13 mouse cellular contexts compared by ENCODE assay signal in genomic region chr2:18916042-18916407, GRCm38 (mm10).
A peak's percentile ranks its signal among the peaks of the same experiment; 100 is the strongest.
DNase-seq lines count a peak whose midpoint lies in the region; ATAC-seq and TF ChIP-seq lines count a peak whose summit lies in the region.
"Had no signal": no experiment of that assay in that cellular context is flagged by ENCODE, and none has a peak within 500 bp of the region (broad histone marks: within the 10 kb centered on the region; RNA-seq: fewer than 3 reads in every experiment).

No protein-coding gene starts in this region.

- no peaks in the 10 kb centered on the region for H3K9me3 ChIP-seq in forebrain, embryonic 10.5 days
- no peaks in the 10 kb centered on the region for H3K9me3 ChIP-seq in forebrain, embryonic 12.5 days
- no peaks in the 10 kb centered on the region for H3K9me3 ChIP-seq in neural tube, embryonic 14.5 days (ENCODE audit: control insufficient read depth, low read length)
- H3K9me3 ChIP-seq in neural tube, embryonic 15.5 days (replicated peaks), result no peaks in the 10 kb centered on the region
- H3K9me3 ChIP-seq: limb, embryonic 15.5 days had no signal

- TF ChIP-seq CTCF in kidney, adult 2 months (conservative IDR thresholded peaks at IDR 0.05; ENCODE audit: insufficient read depth, insufficient read length, low read depth, low read length), result no peak

- no peak for DNase-seq in forebrain, embryonic 10.5 days (ENCODE audit: extremely low spot score, low spot score)
- DNase-seq in kidney, adult 2 months, result no peak
- DNase-seq in kidney, postnatal 10 days, result no peak
- no peak for DNase-seq in frontal cortex, postnatal 10 days (ENCODE audit: low spot score in 2 of 2)
- DNase-seq: cerebellum, postnatal 36 days; gastrocnemius, postnatal 36 days; lung, postnatal 36 days had no signal

- no peak overlapping the region for H3K9ac ChIP-seq in forebrain, embryonic 12.5 days
- H3K9ac ChIP-seq in neural tube, embryonic 14.5 days (replicated peaks; ENCODE audit: low read depth, low read length), result no peak overlapping the region
- H3K9ac ChIP-seq in neural tube, embryonic 15.5 days (replicated peaks), result no peak overlapping the region
- H3K9ac ChIP-seq: hindbrain, embryonic 14.5 days; limb, embryonic 15.5 days had no signal

- no peak for ATAC-seq in forebrain, embryonic 12.5 days (ENCODE audit: low FRiP score)
- ATAC-seq in neural tube, embryonic 14.5 days (ENCODE audit: low read depth), result 0 out of 2 replicates have a peak, but pooled peaks have one; percentile 6
- no peak for ATAC-seq in neural tube, embryonic 15.5 days (ENCODE audit: low FRiP score)
- peak; percentile 45 for ATAC-seq in megakaryocyte-erythroid progenitor cell, adult 5-6 weeks (replicated peaks; ENCODE audit: low FRiP score, low TSS enrichment, poor library complexity, severe bottlenecking)

- no peaks in the 10 kb centered on the region for H3K36me3 ChIP-seq in forebrain, embryonic 10.5 days (replicated peaks)
- no peaks in the 10 kb centered on the region for H3K36me3 ChIP-seq in forebrain, embryonic 12.5 days (replicated peaks)
- H3K36me3 ChIP-seq in kidney, adult 2 months (ENCODE audit: control insufficient read depth, insufficient read depth, low read length), result no peaks in the 10 kb centered on the region
- H3K36me3 ChIP-seq in neural tube, embryonic 14.5 days (ENCODE audit: control insufficient read depth, insufficient read depth, low read length), result no peaks in the 10 kb centered on the region
- H3K36me3 ChIP-seq in neural tube, embryonic 15.5 days, result no peaks in the 10 kb centered on the region
- H3K36me3 ChIP-seq: limb, embryonic 15.5 days had no signal

- H3K27ac ChIP-seq in forebrain, embryonic 10.5 days, result 0 out of 2 replicates have a peak overlapping the region, but pooled peaks have one; percentile 15
- H3K27ac ChIP-seq in forebrain, embryonic 12.5 days, result no peak overlapping the region
- H3K27ac ChIP-seq in kidney, adult 2 months (ENCODE audit: insufficient read depth, low read depth, low read length), result peak overlapping the region; percentile 77
- H3K27ac ChIP-seq in neural tube, embryonic 14.5 days (ENCODE audit: low read depth, low read length), result no peak overlapping the region
- no peak overlapping the region for H3K27ac ChIP-seq in neural tube, embryonic 15.5 days (replicated peaks)
- H3K27ac ChIP-seq: hindbrain, embryonic 14.5 days; limb, embryonic 15.5 days had no signal

- H3K27me3 ChIP-seq in forebrain, embryonic 10.5 days (ENCODE audit: poor library complexity, severe bottlenecking), result no peaks in the 10 kb centered on the region
- no peaks in the 10 kb centered on the region for H3K27me3 ChIP-seq in forebrain, embryonic 12.5 days
- no peaks in the 10 kb centered on the region for H3K27me3 ChIP-seq in kidney, adult 2 months (replicated peaks; ENCODE audit: control insufficient read depth, insufficient read depth, low read length)
- no peaks in the 10 kb centered on the region for H3K27me3 ChIP-seq in neural tube, embryonic 14.5 days (ENCODE audit: control insufficient read depth, insufficient read depth, low read length)
- H3K27me3 ChIP-seq in neural tube, embryonic 15.5 days (replicated peaks), result no peaks in the 10 kb centered on the region
- H3K27me3 ChIP-seq: limb, embryonic 15.5 days had no signal

- 84% methylated on average over 2 of the region's 2 CpGs for WGBS in forebrain, embryonic 10.5 days
- WGBS in forebrain, embryonic 12.5 days, result 74% methylated on average over 2 of the region's 2 CpGs
- WGBS in kidney, adult 2 months, result 58% methylated on average over 2 of the region's 2 CpGs
- 64% methylated on average over 2 of the region's 2 CpGs for WGBS in neural tube, embryonic 14.5 days
- 75% methylated on average over 2 of the region's 2 CpGs for WGBS in neural tube, embryonic 15.5 days

- no peak overlapping the region for H3K4me2 ChIP-seq in forebrain, embryonic 12.5 days
- H3K4me2 ChIP-seq in neural tube, embryonic 14.5 days (ENCODE audit: low read depth, low read length), result no peak overlapping the region
- H3K4me2 ChIP-seq in neural tube, embryonic 15.5 days, result no peak overlapping the region
- H3K4me2 ChIP-seq: hindbrain, embryonic 14.5 days; limb, embryonic 15.5 days had no signal

- peaks cover 34% of the 10 kb centered on the region for H3K4me1 ChIP-seq in forebrain, embryonic 10.5 days
- H3K4me1 ChIP-seq in forebrain, embryonic 12.5 days, result peaks cover 10% of the 10 kb centered on the region
- H3K4me1 ChIP-seq in kidney, adult 2 months (ENCODE audit: control insufficient read depth, insufficient read depth, low read length), result peaks cover 7% of the 10 kb centered on the region; the same call in 1 of the 2 replicates
- no peaks in the 10 kb centered on the region for H3K4me1 ChIP-seq in neural tube, embryonic 14.5 days (ENCODE audit: control insufficient read depth, insufficient read depth, low read length)
- peaks cover 3% of the 10 kb centered on the region; the same call in 1 of the 2 replicates for H3K4me1 ChIP-seq in neural tube, embryonic 15.5 days

- H3K4me3 ChIP-seq in forebrain, embryonic 10.5 days, result no peak overlapping the region
- H3K4me3 ChIP-seq in forebrain, embryonic 12.5 days (replicated peaks), result no peak overlapping the region
- no peak overlapping the region for H3K4me3 ChIP-seq in kidney, adult 2 months (ENCODE audit: insufficient read depth, low read depth, low read length)
- no peak overlapping the region for H3K4me3 ChIP-seq in neural tube, embryonic 14.5 days (ENCODE audit: low read depth, low read length)
- no peak overlapping the region for H3K4me3 ChIP-seq in neural tube, embryonic 15.5 days (replicated peaks)
- H3K4me3 ChIP-seq: limb, embryonic 15.5 days had no signal

- TF ChIP-seq POLR2A in kidney, adult 2 months (IDR thresholded peaks at IDR 0.05; ENCODE audit: low read depth, low read length), result no peak

Comparison
In these comparisons a context has a peak if more than half of its experiments do, and no peak if none do; other contexts are left out.
1. H3K27ac ChIP-seq: peak in forebrain, embryonic 10.5 days (single experiment) and kidney, adult 2 months (single experiment); none in forebrain, embryonic 12.5 days (single experiment), neural tube, embryonic 14.5 days (single experiment) and neural tube, embryonic 15.5 days (single experiment).
2. ATAC-seq: peak in neural tube, embryonic 14.5 days (single experiment) and megakaryocyte-erythroid progenitor cell, adult 5-6 weeks (single experiment); none in forebrain, embryonic 12.5 days (single experiment) and neural tube, embryonic 15.5 days (single experiment).